Mouse (Mus musculus) heart, embryonic 16.5 days (tissue): Measurements from ENCODE around the gene Ube4a. TPM values are rescaled to one million over a fixed set of nuclear protein-coding genes. Genes with fewer than 3 reads are reported as not detected.

Experiments used
- ATAC-seq: fragments of 200-750 bp; cut with Nextera tagmentation; replicated peaks from 2 replicates; pipeline ENCODE4 v1.8.0; 2017; ENCODE audit warnings: moderate number of reproducible peaks; ENCODE audit not compliant: insufficient read depth, low FRiP score; ENCODE audit errors: extremely low read depth
- H3K27ac ChIP-seq: fragments of 300-500 bp; sonication (generic); 2 replicates; pipeline ENCODE4 v1.5.1; 2014; ENCODE audit warnings: mild to moderate bottlenecking, low read length, control low read depth, moderate library complexity
- H3K27me3 ChIP-seq: fragments of 300-500 bp; sonication (generic); 2 replicates; pipeline ENCODE4 v1.6.1; 2014; ENCODE audit warnings: low read length, mixed read lengths; ENCODE audit not compliant: control insufficient read depth, insufficient read depth
- H3K36me3 ChIP-seq: fragments of 300-500 bp; sonication (generic); 2 replicates; pipeline ENCODE4 v1.6.1; 2014; ENCODE audit not compliant: control insufficient read depth, insufficient read depth
- H3K4me1 ChIP-seq: fragments of 300-500 bp; sonication (generic); 2 replicates; pipeline ENCODE4 v1.6.1; 2014; ENCODE audit warnings: low read length, mixed read lengths; ENCODE audit not compliant: control insufficient read depth, insufficient read depth
- H3K4me2 ChIP-seq: fragments of 300-500 bp; sonication (generic); 2 replicates; pipeline ENCODE4 v1.6.1; 2014; ENCODE audit warnings: low read depth, mild to moderate bottlenecking, control low read depth, low read length
- H3K4me3 ChIP-seq: fragments of 300-500 bp; sonication (generic); 2 replicates; pipeline ENCODE4 v1.5.1; 2014; ENCODE audit warnings: mild to moderate bottlenecking, control low read depth, low read length
- H3K9ac ChIP-seq: fragments of 300-500 bp; sonication (generic); 2 replicates; pipeline ENCODE4 v1.6.1; 2014; ENCODE audit warnings: low read length, control low read depth
- H3K9me3 ChIP-seq: fragments of 300-500 bp; sonication (generic); replicated peaks from 2 replicates; pipeline ENCODE4 v1.6.1; 2016; ENCODE audit warnings: low read length; ENCODE audit not compliant: control insufficient read depth
- WGBS: fragments of 180-500 bp; shearing (Covaris S2); extraction: QIAGEN DNeasy Blood & Tissue Kit; methylation state at CpG from one replicate; pipeline ENCODE4 v1.1.7; 2014; 5-methylcytosine and 5-hydroxymethylcytosine counted together
- polyA plus RNA-seq: library from polyadenylated mRNA; unstranded; fragments of >200 nt; fragmentation: Nextera tagmentation; extraction: Ambion mirVana; gene quantifications from 2 replicates; pipeline ENCODE4 v1.2.1, GENCODE M21; 2015

Gene Ube4a
- polyA plus RNA-seq, 1 experiment from 2014 or later = 17.7 TPM

GRCm38 (mm10) chr9:44941756-44942155 lies 23.6 kb downstream of the Ube4a start:
- Histone ChIP-seq H3K9me3 (no peaks in the 10 kb centered on the region), H3K4me1 (0 out of 2 replicates have a peak, but pooled peaks cover 9% of the 10 kb centered on the region), H3K27ac (0 out of 2 replicates have a peak overlapping the region, but pooled peaks have one; percentile 4), H3K27me3 (no peaks in the 10 kb centered on the region), H3K4me2 (no peak overlapping the region), H3K9ac (no peak overlapping the region), H3K36me3 (peaks cover 54% of the 10 kb centered on the region), H3K4me3 (no peak overlapping the region)
- WGBS = 55% methylated on average over 4 of the region's 4 CpGs
- ATAC-seq = no peak

DNA sequence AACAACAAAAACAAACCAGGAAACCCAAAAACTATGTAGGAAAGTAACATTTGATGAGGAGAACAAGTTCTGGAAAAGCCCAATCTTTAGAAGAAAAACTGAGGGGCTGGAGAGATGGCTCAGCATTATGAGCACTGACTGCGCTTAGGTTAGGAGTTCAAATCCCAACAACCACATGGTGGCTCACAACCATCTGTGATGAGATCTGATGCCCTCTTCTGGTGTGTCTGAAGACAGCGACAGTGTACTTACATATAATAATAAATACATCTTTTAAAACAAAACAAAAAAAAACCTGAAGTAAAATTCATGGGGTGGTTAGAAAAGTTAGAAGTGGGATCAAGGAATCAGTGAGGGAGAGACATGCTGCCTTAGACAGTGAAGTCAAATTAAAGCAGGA lies 43.9 kb downstream of the Ube4a start:
- ATAC-seq = no peak
- H3K4me1 ChIP-seq = peaks cover 12% of the 10 kb centered on the region
- no peaks in the 10 kb centered on the region for H3K36me3 ChIP-seq
- H3K27ac ChIP-seq = peak overlapping the region; percentile 97
- peak overlapping the region; percentile 70 for H3K9ac ChIP-seq
- H3K4me2 ChIP-seq = peak overlapping the region; percentile 69
- H3K4me3 ChIP-seq = peak overlapping the region; percentile 98
- WGBS = 69% methylated on average over 2 of the region's 2 CpGs
- no peaks in the 10 kb centered on the region for H3K9me3 ChIP-seq
- no peaks in the 10 kb centered on the region for H3K27me3 ChIP-seq

- H3K27me3 ChIP-seq = no peaks in the 10 kb centered on the region
- H3K9ac ChIP-seq = peak overlapping the region; percentile 70
- peak overlapping the region; percentile 69 for H3K4me2 ChIP-seq
- peak; percentile 77 for ATAC-seq
- H3K27ac ChIP-seq = peak overlapping the region; percentile 97
- H3K9me3 ChIP-seq = no peaks in the 10 kb centered on the region
- under 1% methylated on average over 8 of the region's 8 CpGs for WGBS
- H3K4me1 ChIP-seq = peaks cover 12% of the 10 kb centered on the region
- H3K4me3 ChIP-seq = peak overlapping the region; percentile 98
- H3K36me3 ChIP-seq = no peaks in the 10 kb centered on the region
Observed at GRCm38 (mm10) chr9:44921123-44921468, 44.3 kb downstream of the Ube4a start.

GRCm38 (mm10) chr9:44920374-44921122 lies 44.9 kb downstream of the Ube4a start, which contains the start of gene Atp5l:
Atp5l (minus strand) TSS chr9:44920742.
- Histone ChIP-seq H3K27ac (peak within 1 kb of the TSS; percentile 97), H3K9ac (peak within 1 kb of the TSS; percentile 100), H3K27me3 (no peaks in the 10 kb centered on the region), H3K4me3 (peak within 1 kb of the TSS; percentile 98), H3K9me3 (no peaks in the 10 kb centered on the region), H3K36me3 (no peaks in the 10 kb centered on the region), H3K4me1 (peaks cover 14% of the 10 kb centered on the region), H3K4me2 (peak within 1 kb of the TSS; percentile 78)
- ATAC-seq = peak; percentile 83
- WGBS = under 1% methylated on average over 48 of the region's 48 CpGs

- Histone ChIP-seq H3K9me3 (no peaks in the 10 kb centered on the region), H3K9ac (peak overlapping the region; percentile 100), H3K27me3 (no peaks in the 10 kb centered on the region), H3K4me1 (peaks cover 23% of the 10 kb centered on the region), H3K36me3 (no peaks in the 10 kb centered on the region), H3K27ac (peak overlapping the region; percentile 97), H3K4me2 (peak overlapping the region; percentile 78), H3K4me3 (peak overlapping the region; percentile 98)
- WGBS = 26% methylated on average over 2 of the region's 2 CpGs
- ATAC-seq = no peak
Observed at GRCm38 (mm10) chr9:44919606-44920005, 45.8 kb downstream of the Ube4a start.

- Histone ChIP-seq H3K4me2 (no peak overlapping the region), H3K36me3 (peaks cover 13% of the 10 kb centered on the region), H3K9ac (no peak overlapping the region), H3K9me3 (no peaks in the 10 kb centered on the region), H3K4me1 (peaks cover 21% of the 10 kb centered on the region), H3K4me3 (no peak overlapping the region), H3K27ac (no peak overlapping the region), H3K27me3 (no peaks in the 10 kb centered on the region)
- ATAC-seq = no peak
- 59% methylated on average over 1 of the region's 1 CpGs for WGBS
Observed at GRCm38 (mm10) chr9:44916196-44916595, 49.2 kb downstream of the Ube4a start.

GRCm38 (mm10) chr9:44914706-44915105 lies 50.7 kb downstream of the Ube4a start:
- H3K4me2 ChIP-seq = no peak overlapping the region; the same call in 1 of the 2 replicates
- peak overlapping the region; percentile 17; the same call in 1 of the 2 replicates for H3K9ac ChIP-seq
- no peaks in the 10 kb centered on the region for H3K9me3 ChIP-seq
- H3K36me3 ChIP-seq = peaks cover 28% of the 10 kb centered on the region
- WGBS = 21% methylated on average over 4 of the region's 4 CpGs
- no peak for ATAC-seq
- no peak overlapping the region for H3K4me3 ChIP-seq
- peaks cover 21% of the 10 kb centered on the region for H3K4me1 ChIP-seq
- H3K27ac ChIP-seq = no peak overlapping the region; the same call in 1 of the 2 replicates
- no peaks in the 10 kb centered on the region for H3K27me3 ChIP-seq

- Histone ChIP-seq H3K9ac (no peak overlapping the region), H3K27ac (no peak overlapping the region)
Observed at GRCm38 (mm10) chr9:44911365-44911764, 54.0 kb downstream of the Ube4a start.

GRCm38 (mm10) chr9:44905620-44906019 lies 59.8 kb downstream of the Ube4a start:
- ATAC-seq = peak; percentile 88
- Histone ChIP-seq H3K9ac (no peak overlapping the region; the same call in 1 of the 2 replicates), H3K4me1 (peaks cover 22% of the 10 kb centered on the region), H3K4me3 (peak overlapping the region; percentile 20; the same call in 1 of the 2 replicates), H3K27me3 (no peaks in the 10 kb centered on the region), H3K27ac (peak overlapping the region; percentile 82), H3K9me3 (no peaks in the 10 kb centered on the region), H3K4me2 (peak overlapping the region; percentile 57), H3K36me3 (peaks cover 9% of the 10 kb centered on the region)
- WGBS = 31% methylated on average over 4 of the region's 4 CpGs

More at GRCm38 (mm10) chr9:44911365-44911764, 54.0 kb downstream of the Ube4a start:
- H3K4me1 ChIP-seq = peaks cover 13% of the 10 kb centered on the region
- no peak overlapping the region for H3K4me3 ChIP-seq
- no peaks in the 10 kb centered on the region for H3K9me3 ChIP-seq
- no peak overlapping the region for H3K4me2 ChIP-seq
- H3K36me3 ChIP-seq = peaks cover 28% of the 10 kb centered on the region
- H3K27me3 ChIP-seq = no peaks in the 10 kb centered on the region
- ATAC-seq = no peak
- WGBS = 89% methylated on average over 4 of the region's 4 CpGs
